Mouse (Mus musculus) E14TG2a.4 (cell line): ENCODE results near the gene Hsd17b1.

Source experiments
- H3K27me3 ChIP-seq: 2 replicates; pipeline ENCODE4 v1.6.1; 2014; ENCODE audit warnings: low read length, control low read depth; ENCODE audit not compliant: insufficient read depth
- H3K36me3 ChIP-seq: 2 replicates; pipeline ENCODE4 v1.6.1; 2014; ENCODE audit warnings: low read length, control low read depth; ENCODE audit not compliant: insufficient read depth
- H3K4me1 ChIP-seq: replicated peaks from 2 replicates; pipeline ENCODE4 v1.6.1; 2014; ENCODE audit warnings: low read depth, low read length, control low read depth
- H3K4me3 ChIP-seq: replicated peaks from 2 replicates; pipeline ENCODE4 v1.5.1; 2014; ENCODE audit warnings: mild to moderate bottlenecking, low read length
- H3K9me3 ChIP-seq: 2 replicates; pipeline ENCODE4 v1.6.1; 2014; ENCODE audit warnings: low read length, control low read depth
- CTCF ChIP-seq: conservative IDR thresholded peaks from 2 replicates; pipeline ENCODE4 v1.5.1; 2014; ENCODE audit warnings: low read length
- NANOG ChIP-seq: IDR thresholded peaks from 2 replicates; pipeline ENCODE4 v1.6.1; 2014; ENCODE audit warnings: borderline replicate concordance, low read length, mixed read lengths
- POU5F1 ChIP-seq: IDR thresholded peaks from 2 replicates; pipeline ENCODE4 v1.6.1; 2014; ENCODE audit warnings: low read length, borderline replicate concordance

Gene Hsd17b1

GRCm38 (mm10) chr11:101078121-101078520, at the start of gene Hsd17b1:
Gene Hsd17b1 (plus strand): TSS chr11:101078411.
- Histone ChIP-seq H3K27me3 (peaks cover 78% of the 10 kb centered on the region), H3K4me1 (peaks cover 54% of the 10 kb centered on the region), H3K9me3 (no peaks in the 10 kb centered on the region), H3K36me3 (no peaks in the 10 kb centered on the region), H3K4me3 (peak within 1 kb of the TSS; percentile 70)
- no peak for TF ChIP-seq POU5F1
- no peak for TF ChIP-seq CTCF
- TF ChIP-seq NANOG: no peak

GRCm38 (mm10) chr11:101029320-101029719, 48.9 kb upstream of the Hsd17b1 start:
- TF ChIP-seq NANOG (no peak), POU5F1 (no peak), CTCF (no peak)
- H3K36me3 ChIP-seq: peaks cover 43% of the 10 kb centered on the region
- no peaks in the 10 kb centered on the region for H3K9me3 ChIP-seq
- H3K4me3 ChIP-seq: no peak overlapping the region
- no peaks in the 10 kb centered on the region for H3K27me3 ChIP-seq
- no peaks in the 10 kb centered on the region for H3K4me1 ChIP-seq

- no peaks in the 10 kb centered on the region for H3K27me3 ChIP-seq
- TF ChIP-seq CTCF: no peak
- no peak for TF ChIP-seq NANOG
- TF ChIP-seq POU5F1: no peak
- H3K4me3 ChIP-seq: no peak overlapping the region
- H3K36me3 ChIP-seq: peaks cover 44% of the 10 kb centered on the region
- no peaks in the 10 kb centered on the region for H3K4me1 ChIP-seq
- no peaks in the 10 kb centered on the region for H3K9me3 ChIP-seq
Measured at GRCm38 (mm10) chr11:101030136-101030807, 47.9 kb upstream of the Hsd17b1 start.

GRCm38 (mm10) chr11:101030808-101031156, 47.4 kb upstream of the Hsd17b1 start:
- Histone ChIP-seq H3K9me3 (no peaks in the 10 kb centered on the region), H3K27me3 (no peaks in the 10 kb centered on the region), H3K36me3 (peaks cover 44% of the 10 kb centered on the region), H3K4me3 (no peak overlapping the region), H3K4me1 (no peaks in the 10 kb centered on the region)
- no peak for TF ChIP-seq NANOG
- no peak for TF ChIP-seq CTCF
- no peak for TF ChIP-seq POU5F1

GRCm38 (mm10) chr11:101031470-101031869, 46.7 kb upstream of the Hsd17b1 start:
- H3K9me3 ChIP-seq: no peaks in the 10 kb centered on the region
- no peaks in the 10 kb centered on the region for H3K4me1 ChIP-seq
- peaks cover 44% of the 10 kb centered on the region for H3K36me3 ChIP-seq
- H3K4me3 ChIP-seq: no peak overlapping the region
- no peak for TF ChIP-seq CTCF
- H3K27me3 ChIP-seq: no peaks in the 10 kb centered on the region

- no peak for TF ChIP-seq NANOG
- no peak for TF ChIP-seq CTCF
- no peak for TF ChIP-seq POU5F1
- Histone ChIP-seq H3K4me1 (no peaks in the 10 kb centered on the region), H3K27me3 (no peaks in the 10 kb centered on the region), H3K9me3 (no peaks in the 10 kb centered on the region), H3K36me3 (peaks cover 53% of the 10 kb centered on the region), H3K4me3 (no peak overlapping the region)
Measured at GRCm38 (mm10) chr11:101033856-101034500, 44.2 kb upstream of the Hsd17b1 start.

GRCm38 (mm10) chr11:101034614-101035327, 43.4 kb upstream of the Hsd17b1 start:
- Histone ChIP-seq H3K4me3 (no peak overlapping the region), H3K4me1 (no peaks in the 10 kb centered on the region), H3K36me3 (peaks cover 51% of the 10 kb centered on the region), H3K9me3 (no peaks in the 10 kb centered on the region), H3K27me3 (no peaks in the 10 kb centered on the region)
- TF ChIP-seq CTCF: no peak
- no peak for TF ChIP-seq NANOG
- no peak for TF ChIP-seq POU5F1

GRCm38 (mm10) chr11:101035328-101035695, 42.9 kb upstream of the Hsd17b1 start:
- H3K27me3 ChIP-seq: no peaks in the 10 kb centered on the region
- no peaks in the 10 kb centered on the region for H3K9me3 ChIP-seq
- H3K4me3 ChIP-seq: no peak overlapping the region
- H3K4me1 ChIP-seq: no peaks in the 10 kb centered on the region
- peaks cover 51% of the 10 kb centered on the region for H3K36me3 ChIP-seq
- no peak for TF ChIP-seq CTCF
- no peak for TF ChIP-seq NANOG
- TF ChIP-seq POU5F1: no peak
